Mouse (Mus musculus): ENCODE results near the gene Myo9b. TPM values are rescaled to one million over a fixed set of nuclear protein-coding genes. Genes with fewer than 3 reads are reported as not detected.

Myo9b gene
- polyA plus RNA-seq, 1 experiment: 51.9 TPM

DNA sequence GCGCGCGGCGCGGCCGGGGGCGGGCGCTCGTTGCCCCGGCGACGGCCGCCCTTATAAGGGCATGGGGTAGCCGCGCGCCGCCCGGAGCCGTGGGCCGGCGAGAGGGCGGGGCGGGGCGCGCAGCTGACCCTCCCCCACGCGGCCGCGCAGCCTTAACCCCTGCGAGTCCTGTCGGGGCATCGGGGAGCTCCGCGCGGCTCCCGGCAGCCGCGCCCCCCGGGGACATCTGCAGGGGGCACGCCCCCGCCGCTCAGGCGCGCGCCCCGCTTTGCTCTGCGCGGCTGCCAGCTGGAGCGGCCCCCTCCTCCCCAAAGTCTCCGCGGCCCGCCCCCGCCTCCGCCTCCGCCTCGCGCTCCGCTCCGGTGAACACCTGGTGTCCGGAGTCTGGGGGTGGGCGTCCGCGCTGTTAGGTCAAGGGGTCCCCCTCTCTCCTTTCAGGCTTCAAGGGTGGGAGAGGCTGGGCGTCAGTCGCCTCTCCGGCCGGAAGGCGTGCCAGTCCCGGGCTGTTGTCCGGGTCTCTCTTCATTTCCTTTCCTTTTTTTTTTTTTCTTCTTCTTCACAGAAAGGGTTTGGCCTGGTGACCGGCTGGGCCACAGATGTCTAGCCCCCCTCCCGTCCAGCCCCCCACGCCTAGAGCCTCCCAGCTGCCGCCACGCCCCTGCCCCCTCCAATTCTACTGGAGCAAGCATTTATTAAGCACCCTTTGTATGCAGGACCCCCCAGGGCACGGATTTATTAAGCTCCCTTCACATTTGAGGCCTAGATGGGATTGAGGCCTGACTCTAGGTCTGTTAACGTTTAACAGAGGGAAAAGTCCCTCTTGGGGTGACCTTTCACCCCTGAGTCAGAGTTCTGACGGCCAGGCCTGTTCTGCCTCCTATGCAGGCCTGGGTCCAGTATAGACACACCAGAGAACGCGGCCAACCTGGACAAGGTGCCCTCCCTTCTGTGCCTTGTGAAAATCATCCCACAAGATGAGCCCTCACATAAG lies 109.8 kb downstream of the Myo9b start:
- peak; percentile 89 for DNase-seq (ENCODE audit: low read depth)
- TF ChIP-seq POLR2A (IDR thresholded peaks at IDR 0.05; ENCODE audit: borderline replicate concordance, extremely low read depth, insufficient read depth, insufficient read length, poor library complexity, severe bottlenecking) (peak; percentile 13; the same call in 1 of the 2 replicates), CTCF (IDR thresholded peaks at IDR 0.05; ENCODE audit: borderline replicate concordance, extremely low read depth, insufficient read depth, insufficient read length) (no peak)

DNA sequence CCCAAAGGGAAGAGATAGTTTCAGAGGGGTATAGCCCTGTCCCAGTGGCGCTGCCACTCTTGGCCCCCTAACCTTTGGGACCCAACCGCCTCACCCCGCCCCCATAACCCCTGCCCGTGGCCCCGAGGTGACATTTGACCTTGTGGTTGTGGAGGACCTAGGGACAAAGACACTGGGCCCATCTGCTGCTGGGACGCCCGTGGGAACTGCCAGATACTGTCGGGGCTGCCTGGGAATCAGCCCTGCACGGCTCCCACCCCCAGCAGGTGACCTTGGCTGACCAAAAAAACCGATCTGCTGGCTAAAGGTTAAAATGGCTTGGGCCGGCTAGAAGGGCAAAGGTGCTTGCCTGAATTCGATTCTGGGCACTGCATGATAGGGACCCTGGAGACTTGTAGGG lies 110.9 kb downstream of the Myo9b start:
- no peak for DNase-seq (ENCODE audit: low read depth)

DNA sequence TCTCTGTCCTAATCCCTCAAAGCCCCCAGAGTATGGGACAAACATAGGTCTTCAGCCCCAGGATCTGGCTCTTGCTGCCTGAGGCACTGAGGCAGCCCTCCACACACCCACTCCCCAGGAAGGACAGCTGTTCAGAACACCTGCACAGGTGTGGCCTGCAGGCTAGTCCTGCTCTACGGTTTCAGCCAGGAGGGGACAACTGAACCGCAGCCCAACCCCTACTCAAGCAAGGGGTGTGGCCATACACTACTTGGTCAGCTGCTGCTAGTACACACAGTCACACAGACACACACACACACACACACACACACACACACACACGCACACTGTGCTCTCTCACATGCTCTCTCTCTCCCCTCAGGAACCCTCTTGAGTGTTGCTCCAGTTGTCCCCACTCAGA lies 111.3 kb downstream of the Myo9b start:
- TF ChIP-seq CTCF (IDR thresholded peaks at IDR 0.05; ENCODE audit: borderline replicate concordance, extremely low read depth, insufficient read depth, insufficient read length) (no peak), POLR2A (IDR thresholded peaks at IDR 0.05; ENCODE audit: borderline replicate concordance, extremely low read depth, insufficient read depth, insufficient read length, poor library complexity, severe bottlenecking) (no peak)
- no peak for DNase-seq (ENCODE audit: low read depth)

More for the DNA sequence above, 110.9 kb downstream of the Myo9b start:
- no peak for TF ChIP-seq POLR2A (IDR thresholded peaks at IDR 0.05; ENCODE audit: borderline replicate concordance, extremely low read depth, insufficient read depth, insufficient read length, poor library complexity, severe bottlenecking)
- TF ChIP-seq CTCF (IDR thresholded peaks at IDR 0.05; ENCODE audit: borderline replicate concordance, extremely low read depth, insufficient read depth, insufficient read length): no peak

DNA sequence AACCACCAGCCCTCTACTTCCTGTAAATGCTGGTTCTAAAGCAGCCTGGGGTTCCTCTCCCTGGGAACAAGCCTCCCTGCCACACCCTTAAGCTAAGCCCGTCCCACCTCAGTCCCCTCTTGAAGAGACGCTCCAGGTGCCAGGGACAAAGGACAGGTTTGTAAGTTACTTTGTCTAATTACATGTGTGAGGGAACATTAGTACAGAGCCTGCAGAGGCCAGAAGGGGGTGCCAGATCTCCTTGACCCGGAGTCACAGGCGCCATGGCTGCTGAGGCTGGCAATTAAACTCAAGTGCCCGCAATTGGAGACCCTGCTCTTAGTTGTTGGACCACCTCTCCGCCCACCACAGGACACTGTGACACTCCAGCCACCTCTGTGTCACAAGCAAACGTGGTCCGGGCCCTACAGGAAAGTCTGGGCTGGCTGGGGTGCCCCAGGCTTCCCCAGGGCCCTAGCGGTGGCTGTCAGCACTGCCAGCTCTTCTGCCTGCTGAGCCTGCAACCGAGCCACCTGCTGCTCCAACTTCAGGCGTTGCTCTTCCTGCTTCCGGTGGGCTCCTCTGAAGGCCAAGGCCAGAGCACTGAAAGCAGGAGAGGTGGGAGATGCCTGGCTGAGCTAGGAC lies 112.8 kb downstream of the Myo9b start:
- no peak for DNase-seq (ENCODE audit: low read depth)
- no peak for TF ChIP-seq POLR2A (IDR thresholded peaks at IDR 0.05; ENCODE audit: borderline replicate concordance, extremely low read depth, insufficient read depth, insufficient read length, poor library complexity, severe bottlenecking)
- no peak for TF ChIP-seq CTCF (IDR thresholded peaks at IDR 0.05; ENCODE audit: borderline replicate concordance, extremely low read depth, insufficient read depth, insufficient read length)

DNA sequence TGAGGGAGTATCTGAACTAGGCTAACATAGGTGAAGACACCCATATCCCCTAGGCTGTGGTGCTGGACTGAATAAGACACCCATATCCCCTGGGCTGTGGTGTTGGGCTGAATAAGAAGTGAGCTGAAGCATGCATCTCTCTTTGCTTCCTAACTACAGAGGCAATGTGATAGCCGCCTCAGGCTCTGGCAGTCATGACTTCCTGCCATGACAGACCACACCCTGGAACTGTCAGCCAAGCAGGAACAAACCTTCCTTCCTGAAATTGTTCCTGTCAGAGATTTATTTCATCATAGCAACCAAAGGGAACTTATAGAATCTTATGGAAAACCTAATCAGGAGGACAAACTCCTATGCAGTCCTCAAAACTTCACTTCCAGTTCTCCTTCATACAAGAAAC lies 115.8 kb downstream of the Myo9b start:
- DNase-seq (ENCODE audit: low read depth): no peak
- no peak for TF ChIP-seq POLR2A (IDR thresholded peaks at IDR 0.05; ENCODE audit: borderline replicate concordance, extremely low read depth, insufficient read depth, insufficient read length, poor library complexity, severe bottlenecking)
- no peak for TF ChIP-seq CTCF (IDR thresholded peaks at IDR 0.05; ENCODE audit: borderline replicate concordance, extremely low read depth, insufficient read depth, insufficient read length)

DNA sequence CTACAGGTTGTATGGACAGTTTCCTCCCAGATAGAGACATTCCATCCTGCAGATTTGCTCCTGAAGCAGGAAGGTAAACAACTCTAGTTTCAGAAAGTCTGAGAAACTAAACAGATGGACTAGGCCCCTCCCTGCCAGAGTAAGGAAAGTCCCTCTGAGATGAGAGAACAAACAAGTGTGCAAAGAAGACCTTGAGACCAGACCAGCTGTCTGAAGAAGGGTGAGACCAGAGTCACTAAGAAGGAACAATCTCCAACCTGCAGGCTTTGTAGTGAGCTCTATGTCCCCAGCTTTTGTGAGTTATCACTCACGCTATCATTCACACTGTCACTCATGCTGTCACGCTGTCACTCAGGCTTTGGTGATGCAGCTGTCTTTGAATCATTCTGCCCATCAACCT lies 119.2 kb downstream of the Myo9b start:
- no peak for DNase-seq (ENCODE audit: low read depth)
- TF ChIP-seq POLR2A (IDR thresholded peaks at IDR 0.05; ENCODE audit: borderline replicate concordance, extremely low read depth, insufficient read depth, insufficient read length, poor library complexity, severe bottlenecking) (no peak), CTCF (IDR thresholded peaks at IDR 0.05; ENCODE audit: borderline replicate concordance, extremely low read depth, insufficient read depth, insufficient read length) (no peak)

DNA sequence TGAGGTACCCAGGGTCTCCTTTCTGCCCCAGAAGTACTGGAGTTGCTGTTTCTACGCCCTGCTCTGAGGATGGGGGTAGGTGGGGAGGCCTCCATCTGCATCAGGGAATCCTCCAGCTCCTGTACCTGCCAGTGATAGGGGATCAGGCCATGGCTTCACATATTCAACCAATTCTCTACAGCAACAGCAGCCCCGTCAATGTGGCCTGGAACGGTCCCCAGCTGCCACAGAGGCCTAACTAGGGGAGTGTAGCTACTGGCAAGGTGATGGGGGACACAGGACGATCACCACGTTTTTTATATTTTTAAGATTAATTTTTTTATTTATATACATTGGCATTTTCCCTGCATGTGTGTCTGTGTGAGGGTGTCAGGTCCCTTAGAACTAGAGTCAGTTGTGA lies 119.9 kb downstream of the Myo9b start:
- no peak for DNase-seq (ENCODE audit: low read depth)
- TF ChIP-seq CTCF (IDR thresholded peaks at IDR 0.05; ENCODE audit: borderline replicate concordance, extremely low read depth, insufficient read depth, insufficient read length) (no peak), POLR2A (IDR thresholded peaks at IDR 0.05; ENCODE audit: borderline replicate concordance, extremely low read depth, insufficient read depth, insufficient read length, poor library complexity, severe bottlenecking) (no peak)

DNA sequence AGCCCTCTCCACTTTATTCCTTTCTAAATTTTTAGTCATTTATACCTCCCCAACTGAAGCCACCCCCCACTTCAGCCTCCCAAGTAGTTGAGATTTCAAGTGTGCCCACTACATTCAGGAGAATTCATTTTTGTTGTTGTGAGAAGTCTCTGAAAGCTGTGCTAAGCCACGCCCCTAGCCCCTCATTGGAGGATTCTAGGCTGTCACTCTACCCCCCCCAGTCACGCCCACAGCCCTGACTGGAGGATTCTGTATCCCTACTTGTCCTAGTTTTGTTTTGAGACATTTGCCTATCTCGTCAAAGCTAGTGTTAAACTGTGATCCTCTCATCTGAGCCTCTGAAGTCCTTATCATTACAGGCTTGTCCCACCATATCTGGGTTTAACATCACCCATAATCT lies 120.4 kb downstream of the Myo9b start:
- no peak for TF ChIP-seq POLR2A (IDR thresholded peaks at IDR 0.05; ENCODE audit: borderline replicate concordance, extremely low read depth, insufficient read depth, insufficient read length, poor library complexity, severe bottlenecking)
- no peak for TF ChIP-seq CTCF (IDR thresholded peaks at IDR 0.05; ENCODE audit: borderline replicate concordance, extremely low read depth, insufficient read depth, insufficient read length)
- peak; percentile 53 for DNase-seq (ENCODE audit: low read depth)

DNA sequence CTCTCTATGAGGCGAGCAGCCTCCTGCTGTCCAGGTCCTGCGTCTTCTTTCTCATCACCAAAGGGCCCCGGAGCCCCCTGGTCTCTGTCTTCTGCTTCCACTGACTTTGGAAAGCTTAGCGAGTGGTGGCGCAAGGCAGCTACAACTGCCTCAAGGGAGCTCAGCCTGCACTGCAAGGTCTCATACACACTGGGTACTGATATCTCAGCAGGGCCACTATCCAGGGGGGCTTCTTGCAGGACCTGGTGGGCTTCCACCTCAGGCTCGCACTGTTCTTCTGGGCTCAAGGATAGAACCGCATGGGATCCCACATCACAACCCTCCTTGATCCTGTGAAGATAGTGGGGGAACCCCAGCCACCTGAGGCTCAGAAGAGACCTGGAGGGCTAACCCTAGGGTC lies 122.0 kb downstream of the Myo9b start:
- no peak for TF ChIP-seq CTCF (IDR thresholded peaks at IDR 0.05; ENCODE audit: borderline replicate concordance, extremely low read depth, insufficient read depth, insufficient read length)
- no peak for TF ChIP-seq POLR2A (IDR thresholded peaks at IDR 0.05; ENCODE audit: borderline replicate concordance, extremely low read depth, insufficient read depth, insufficient read length, poor library complexity, severe bottlenecking)
- DNase-seq (ENCODE audit: low read depth): no peak

DNA sequence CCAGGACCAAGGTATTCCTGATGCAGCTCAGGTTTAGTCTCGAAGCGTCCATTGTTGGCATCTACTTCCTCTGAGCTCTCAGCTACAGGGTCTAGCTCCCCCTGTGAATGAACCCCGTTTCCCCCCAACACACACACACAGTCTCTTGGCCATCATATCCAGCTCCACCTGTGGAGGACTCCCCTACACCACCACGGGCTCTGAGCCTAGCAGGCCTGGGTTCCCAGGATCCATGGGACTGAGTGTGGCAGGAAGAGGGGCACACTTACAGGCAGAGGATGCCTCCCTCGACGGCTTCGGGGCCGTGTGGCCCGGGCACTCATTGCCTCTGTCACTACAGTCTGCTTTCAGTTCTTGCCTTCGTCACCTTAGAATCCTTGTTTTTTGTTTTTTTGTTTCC lies 122.6 kb downstream of the Myo9b start:
- DNase-seq (ENCODE audit: low read depth): no peak

DNA sequence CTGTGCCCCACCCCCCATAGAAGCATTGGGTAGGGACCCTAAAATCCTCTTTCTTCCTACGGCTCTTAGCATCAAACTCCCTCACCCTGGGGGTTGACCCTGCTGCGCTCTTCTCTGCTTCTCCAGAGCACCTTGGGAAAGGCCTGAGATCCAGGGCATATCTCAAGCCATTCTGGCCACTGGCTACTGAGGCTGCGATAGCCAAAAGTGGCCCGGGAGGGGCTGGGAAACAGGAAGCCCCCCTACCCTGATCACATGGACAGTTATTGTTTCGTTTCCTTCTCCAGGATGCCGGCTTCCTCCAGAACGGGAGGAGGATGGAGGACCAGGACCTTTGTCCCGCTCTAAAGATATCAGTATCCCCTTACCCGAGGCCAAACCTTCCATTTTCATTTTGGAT lies 123.1 kb downstream of the Myo9b start, which contains the start of gene Ushbp1:
Gene Ushbp1, minus strand, starts transcription at position 174 of the 400 bp plus-strand sequence.
- TF ChIP-seq POLR2A (IDR thresholded peaks at IDR 0.05; ENCODE audit: borderline replicate concordance, extremely low read depth, insufficient read depth, insufficient read length, poor library complexity, severe bottlenecking): no peak
- no peak for DNase-seq (ENCODE audit: low read depth)

More for the DNA sequence above, 122.6 kb downstream of the Myo9b start:
- TF ChIP-seq POLR2A (IDR thresholded peaks at IDR 0.05; ENCODE audit: borderline replicate concordance, extremely low read depth, insufficient read depth, insufficient read length, poor library complexity, severe bottlenecking): no peak
- TF ChIP-seq CTCF (IDR thresholded peaks at IDR 0.05; ENCODE audit: borderline replicate concordance, extremely low read depth, insufficient read depth, insufficient read length): no peak
